Mouse (Mus musculus) ovary, adult 18-20 months (tissue): Measurements from ENCODE around the gene Faim.

Experiments used
- DNase-seq: peaks from one replicate; pipeline ENCODE4 v3.0.0; 2022; ENCODE audit warnings: low spot score, mixed read lengths

Faim gene

GRCm38 (mm10) chr9:98974898-98975297 is 11.3 kb upstream of the Faim start:
- DNase-seq: no peak

GRCm38 (mm10) chr9:98976081-98976480 is 10.1 kb upstream of the Faim start:
- DNase-seq: no peak

GRCm38 (mm10) chr9:98976520-98976919 is 9.7 kb upstream of the Faim start:
- no peak for DNase-seq

GRCm38 (mm10) chr9:98979431-98980416 is 6.4 kb upstream of the Faim start:
- peak; percentile 77 for DNase-seq

GRCm38 (mm10) chr9:98986476-98987096 is 413 bp downstream of the Faim start:
- DNase-seq: no peak

GRCm38 (mm10) chr9:98987131-98987530 is 958 bp downstream of the Faim start:
- no peak for DNase-seq

GRCm38 (mm10) chr9:98994103-98994502 is 7.9 kb downstream of the Faim start:
- no peak for DNase-seq

- no peak for DNase-seq
These were observed 13.7 kb downstream of the Faim start for GRCm38 (mm10) chr9:98999881-99000339.

GRCm38 (mm10) chr9:99001326-99001725 is 15.2 kb downstream of the Faim start:
- DNase-seq: no peak

GRCm38 (mm10) chr9:99009069-99009897 is 23.1 kb downstream of the Faim start:
- no peak for DNase-seq

GRCm38 (mm10) chr9:99009898-99010199 is 23.7 kb downstream of the Faim start:
- DNase-seq: no peak

- no peak for DNase-seq
These were observed 30.1 kb downstream of the Faim start for GRCm38 (mm10) chr9:99016301-99016700.

GRCm38 (mm10) chr9:99016759-99017158 is 30.6 kb downstream of the Faim start:
- no peak for DNase-seq

GRCm38 (mm10) chr9:99017679-99018078 is 31.5 kb downstream of the Faim start:
- no peak for DNase-seq

- DNase-seq: no peak
These were observed 35.0 kb downstream of the Faim start for GRCm38 (mm10) chr9:99021166-99021565.

GRCm38 (mm10) chr9:99021751-99022150 is 35.6 kb downstream of the Faim start:
- DNase-seq: no peak

GRCm38 (mm10) chr9:99032031-99032430 is 45.9 kb downstream of the Faim start:
- DNase-seq: no peak

- DNase-seq: no peak
These were observed 47.9 kb downstream of the Faim start for GRCm38 (mm10) chr9:99034111-99034510.

- DNase-seq: no peak
These were observed 49.4 kb downstream of the Faim start, which contains the start of gene Gm1123 for GRCm38 (mm10) chr9:99035575-99035974. Gm1123 (minus strand) TSS chr9:99035715.

- DNase-seq: no peak
These were observed 55.8 kb downstream of the Faim start for GRCm38 (mm10) chr9:99041994-99042393.

- DNase-seq: no peak
These were observed 56.5 kb downstream of the Faim start for GRCm38 (mm10) chr9:99042641-99043040.

GRCm38 (mm10) chr9:99044761-99045160 is 58.6 kb downstream of the Faim start:
- no peak for DNase-seq
